Mouse (Mus musculus) 3T3-L1 (cell line): Measurements from ENCODE around the gene Crtap.
A peak's percentile ranks its signal among the peaks of the same experiment; 100 is the strongest.

ENCODE experiments used
- DNase-seq: peaks from one replicate; pipeline ENCODE4 v3.0.0-alpha.2; 2015; ENCODE audit warnings: low read depth, low spot score

Crtap gene

DNA sequence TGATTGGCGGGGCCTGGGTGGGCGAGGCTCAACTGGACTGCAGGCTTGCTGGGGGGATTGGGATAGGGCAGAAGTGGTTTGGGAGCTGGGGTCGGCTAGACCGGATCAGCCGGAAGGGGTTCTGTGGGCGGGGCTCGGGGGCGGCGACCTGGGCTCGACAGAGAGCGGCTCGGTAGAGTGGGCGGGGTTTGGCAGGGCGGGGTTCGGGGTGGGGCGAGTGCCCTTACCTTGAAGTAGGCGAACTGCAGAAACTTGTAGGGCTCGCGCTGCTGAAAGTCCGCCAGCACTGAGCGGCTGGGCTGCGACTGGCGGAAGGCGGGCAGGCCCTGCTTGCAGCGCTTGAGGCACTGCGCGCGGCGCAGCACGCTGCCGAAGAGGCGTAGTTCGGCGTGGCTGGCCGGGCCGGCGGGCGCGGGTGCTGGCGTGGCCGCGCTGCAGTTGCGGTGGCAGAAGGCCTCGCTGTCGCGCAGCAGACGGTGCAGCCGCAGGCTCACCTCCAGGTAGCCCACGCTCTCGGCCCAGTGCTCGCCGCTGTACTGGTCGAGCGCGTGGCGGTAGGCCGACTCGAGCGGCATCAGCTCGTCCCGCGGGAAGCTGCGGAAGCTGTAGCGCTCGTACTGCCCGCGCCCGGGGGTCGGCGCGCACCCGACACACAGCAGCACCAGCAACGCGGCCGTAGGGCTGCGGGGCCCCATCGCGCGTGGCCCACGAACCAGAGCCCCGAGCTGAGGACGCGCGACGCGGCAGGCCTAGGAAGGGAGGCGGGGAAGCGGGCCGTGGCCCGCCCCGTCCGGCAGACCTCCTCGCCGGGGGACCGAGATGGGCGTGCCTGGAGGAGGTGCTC is at the start of gene Crtap:
TSS of gene Crtap (minus strand) at position 771 of the 844 bp plus-strand sequence.
- peak; percentile 78 for DNase-seq

DNA sequence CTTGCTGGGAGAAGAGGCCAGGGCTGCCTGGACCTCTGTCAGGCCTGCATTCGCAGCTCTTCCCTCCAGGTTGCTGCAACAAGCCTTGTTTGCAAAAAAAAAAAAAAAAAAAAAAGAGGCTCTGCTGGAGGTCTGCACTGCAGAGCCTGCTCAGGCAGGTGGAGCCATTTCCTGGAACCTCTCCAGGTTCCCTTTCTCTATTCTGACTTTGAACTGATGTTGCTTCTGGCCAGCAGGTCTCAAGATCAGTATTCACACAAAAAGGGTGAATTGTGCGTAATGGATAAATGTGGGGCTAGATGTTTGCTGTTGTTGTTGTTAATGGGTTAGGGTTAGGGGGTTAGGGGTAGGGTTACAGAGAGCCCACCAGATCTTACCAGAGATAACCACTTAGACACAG is 45.2 kb upstream of the Crtap start:
- no peak for DNase-seq

DNA sequence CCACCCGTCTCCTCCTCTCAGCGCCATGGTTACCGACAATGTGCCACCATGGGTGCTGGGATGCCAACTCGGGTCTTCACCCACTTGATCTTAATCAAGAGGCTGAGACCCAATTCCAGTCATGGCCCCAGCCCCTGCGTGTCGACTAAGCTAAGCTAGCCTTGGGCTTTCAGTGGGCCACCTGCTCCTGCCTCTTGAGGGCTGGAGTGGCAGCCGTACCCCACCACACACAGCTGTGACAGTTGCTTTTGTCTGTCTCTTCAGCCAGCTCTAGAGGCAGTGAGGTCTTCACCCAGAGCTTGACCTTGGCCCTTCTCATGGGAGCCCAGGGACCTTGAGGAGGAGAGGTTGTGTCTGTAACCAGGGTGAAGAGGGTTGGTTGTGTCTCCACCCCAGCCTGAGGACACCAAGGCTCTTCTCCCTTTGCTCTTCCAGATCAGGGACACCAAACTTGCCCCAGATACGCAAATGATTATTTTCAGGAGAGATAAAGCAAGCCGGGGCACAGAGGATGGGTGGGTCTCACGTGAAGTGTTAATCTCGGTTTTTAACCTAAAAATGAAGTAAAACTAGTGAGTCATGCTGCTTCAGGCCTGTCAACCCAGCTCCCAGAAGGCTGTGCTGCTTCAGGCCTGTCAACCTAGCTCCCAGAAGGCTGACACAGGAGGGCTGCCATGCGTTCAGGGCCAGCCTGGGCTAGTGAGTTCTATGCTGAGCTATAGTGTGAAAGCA is 37.8 kb upstream of the Crtap start:
- DNase-seq: no peak

DNA sequence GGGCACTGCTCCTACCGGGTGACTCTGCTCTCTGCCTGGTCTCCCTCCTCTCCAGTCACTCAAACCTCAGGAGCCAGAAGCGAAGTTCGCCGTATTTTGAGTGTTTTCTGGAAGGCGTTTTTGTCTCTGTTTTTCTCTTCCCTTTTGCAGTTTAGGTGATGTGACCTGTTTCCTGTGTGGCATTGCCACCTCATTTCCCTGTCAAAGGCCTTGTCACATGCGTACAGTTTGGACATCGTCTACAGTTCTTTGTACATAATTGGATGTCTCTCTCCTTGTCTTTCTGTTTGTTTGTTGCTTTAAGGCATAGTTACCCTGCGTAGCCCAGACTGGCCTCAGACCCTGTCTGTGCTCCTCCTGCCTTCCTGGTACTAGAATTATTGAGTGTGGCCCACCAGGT is 37.0 kb upstream of the Crtap start:
- DNase-seq: no peak

DNA sequence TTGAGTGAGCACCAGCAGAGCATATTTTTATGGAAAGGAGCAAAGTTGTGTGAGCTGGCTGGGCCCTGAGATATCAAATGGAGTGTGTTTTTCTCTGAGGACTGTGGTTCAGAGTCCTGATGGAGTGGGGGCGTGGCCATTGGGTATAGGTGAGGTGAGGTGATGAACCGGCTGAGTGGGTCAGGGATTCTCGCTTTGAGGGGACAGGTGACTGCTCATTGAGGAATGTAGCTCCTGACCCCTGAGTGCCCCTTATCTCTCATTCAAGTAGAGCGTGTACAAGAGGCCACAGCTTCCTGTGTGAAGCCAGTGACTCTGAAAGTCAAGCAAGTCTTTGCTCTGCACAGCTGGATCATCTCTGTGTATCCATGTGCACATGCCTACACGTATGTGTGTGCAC is 35.7 kb upstream of the Crtap start:
- no peak for DNase-seq

DNA sequence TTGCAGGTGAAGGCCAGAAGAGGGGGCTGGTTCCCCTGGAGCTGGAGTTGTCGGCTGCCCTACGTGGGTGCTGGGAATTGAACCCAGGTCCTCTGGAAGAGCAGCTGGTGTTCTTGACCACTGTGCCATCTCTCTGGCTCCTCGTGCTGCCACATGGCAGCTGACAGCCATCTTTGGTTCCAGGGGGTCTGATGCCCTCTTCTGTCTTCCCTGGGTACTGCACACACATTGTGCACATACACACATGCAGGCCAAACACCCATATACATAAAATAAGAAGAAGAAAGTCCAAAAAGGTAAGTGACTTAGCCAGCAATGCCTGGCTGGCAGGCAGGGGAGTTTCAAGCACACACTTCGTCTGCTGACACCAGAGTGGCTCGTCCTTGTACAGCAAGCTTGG is 35.1 kb upstream of the Crtap start:
- DNase-seq: no peak

DNA sequence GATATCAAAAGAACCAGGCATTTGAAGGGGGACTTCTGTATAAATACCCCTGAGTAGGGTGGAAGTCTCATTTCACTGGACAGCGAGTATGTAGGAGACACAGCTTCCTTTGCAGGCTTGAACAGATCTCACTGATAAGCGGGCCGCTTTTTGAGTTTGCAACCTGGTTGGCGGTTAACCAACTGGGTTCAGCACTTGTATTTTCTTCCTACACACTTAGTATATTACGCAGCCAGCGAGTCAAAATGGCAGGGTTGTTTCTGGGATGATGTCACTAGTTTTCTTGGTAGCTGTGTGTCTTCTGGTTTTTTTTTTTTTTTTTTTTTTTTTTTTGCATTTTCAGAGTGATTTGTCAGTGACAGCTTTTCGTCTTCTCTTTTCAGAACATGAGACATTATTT is 31.3 kb upstream of the Crtap start:
- DNase-seq: no peak

DNA sequence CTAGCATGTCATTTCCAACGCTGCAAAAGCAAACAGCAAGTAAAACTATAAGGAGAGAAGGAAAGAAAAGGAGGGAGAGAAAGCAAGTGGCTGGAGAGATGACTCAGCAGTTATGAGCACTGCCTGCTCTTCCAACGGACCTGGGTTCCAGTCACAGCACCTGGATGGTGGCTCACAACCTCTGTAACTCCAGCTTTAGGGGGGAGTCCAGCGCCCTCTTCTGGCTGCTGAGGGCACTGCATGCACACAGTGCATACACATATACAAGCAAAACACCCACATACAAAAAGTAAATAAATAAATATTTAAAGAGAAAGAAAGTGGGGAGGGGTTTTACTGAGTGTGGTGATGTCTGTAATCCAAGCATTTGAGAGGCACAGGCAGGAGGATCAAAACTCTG is 30.6 kb upstream of the Crtap start:
- DNase-seq: no peak

DNA sequence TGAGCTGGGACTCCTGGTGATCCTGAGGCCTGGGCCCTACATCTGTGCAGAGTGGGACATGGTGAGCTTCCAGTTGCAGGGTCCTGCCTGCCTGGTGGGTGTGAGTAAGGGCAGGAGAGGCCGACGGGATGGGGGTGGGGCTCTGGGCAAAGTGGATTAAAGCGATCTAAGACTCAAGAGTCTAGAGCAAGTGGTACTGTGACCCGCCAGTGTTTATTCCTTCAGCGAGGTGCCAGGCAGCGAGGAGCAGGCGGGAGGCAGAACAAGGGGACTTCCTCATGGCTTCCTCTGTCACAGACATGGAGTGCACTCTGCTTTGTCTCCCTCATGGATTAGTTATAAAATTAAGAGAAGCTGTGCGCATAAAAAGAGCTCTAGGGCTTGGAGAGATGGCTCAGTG is 30.0 kb upstream of the Crtap start:
- no peak for DNase-seq

DNA sequence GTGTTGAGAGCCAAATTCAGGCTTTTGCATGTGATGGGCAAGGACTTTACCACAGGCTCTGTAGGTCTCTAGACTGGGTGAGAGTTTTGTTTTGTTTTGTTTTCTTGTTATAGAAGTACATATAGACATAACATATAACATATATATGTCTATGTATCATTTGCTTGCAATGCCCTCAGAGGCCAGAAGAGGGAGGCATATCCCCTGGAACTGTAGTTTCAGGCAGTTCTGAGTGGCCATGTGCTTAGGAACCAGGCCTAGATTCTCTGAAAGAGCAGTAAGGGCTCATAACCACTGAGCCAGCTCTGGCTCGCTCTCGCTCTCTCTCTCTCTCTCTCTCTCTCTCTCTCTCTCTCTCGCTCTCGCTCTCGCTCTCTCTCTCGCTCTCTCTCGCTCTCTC is 27.7 kb upstream of the Crtap start:
- peak; percentile 70 for DNase-seq

DNA sequence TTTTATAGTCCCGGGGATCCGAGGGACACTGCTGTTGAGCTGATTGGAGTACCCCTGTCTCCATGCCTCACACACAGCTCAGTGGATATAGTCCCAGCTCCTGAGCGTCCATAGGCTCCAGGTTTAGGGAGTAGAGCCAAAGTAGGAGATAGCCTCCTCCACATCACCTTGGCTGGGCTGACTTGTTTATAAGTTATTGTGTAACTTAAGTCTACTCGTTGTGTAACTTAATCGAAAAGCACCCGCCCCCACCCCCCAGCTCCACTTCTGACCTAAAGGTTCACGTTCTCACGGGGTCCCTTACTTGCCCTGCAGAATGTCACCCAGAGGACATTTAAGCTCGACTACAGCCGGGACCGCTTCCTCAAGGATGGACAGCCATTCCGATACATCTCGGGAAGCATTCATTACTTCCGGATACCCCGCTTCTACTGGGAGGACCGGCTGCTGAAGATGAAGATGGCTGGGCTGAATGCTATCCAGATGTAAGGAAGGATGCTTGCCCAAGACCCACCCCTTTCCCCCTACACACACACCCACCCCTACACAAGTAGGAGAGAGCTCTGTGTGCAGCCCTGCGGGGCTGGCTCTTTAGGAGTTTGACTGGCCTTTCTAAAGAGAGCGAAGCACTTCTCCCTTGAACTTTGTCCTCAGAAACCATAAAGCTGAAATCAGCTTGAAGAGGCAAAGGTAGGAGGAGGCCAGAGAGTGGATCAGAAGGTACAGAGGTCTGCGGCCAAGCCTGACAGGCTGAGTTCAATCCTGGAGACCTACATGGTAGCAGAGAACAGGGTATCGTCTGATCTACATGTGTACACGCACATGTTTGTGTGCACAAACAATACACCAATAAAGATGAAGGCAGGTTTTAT is 26.4 kb upstream of the Crtap start:
- DNase-seq: no peak

DNA sequence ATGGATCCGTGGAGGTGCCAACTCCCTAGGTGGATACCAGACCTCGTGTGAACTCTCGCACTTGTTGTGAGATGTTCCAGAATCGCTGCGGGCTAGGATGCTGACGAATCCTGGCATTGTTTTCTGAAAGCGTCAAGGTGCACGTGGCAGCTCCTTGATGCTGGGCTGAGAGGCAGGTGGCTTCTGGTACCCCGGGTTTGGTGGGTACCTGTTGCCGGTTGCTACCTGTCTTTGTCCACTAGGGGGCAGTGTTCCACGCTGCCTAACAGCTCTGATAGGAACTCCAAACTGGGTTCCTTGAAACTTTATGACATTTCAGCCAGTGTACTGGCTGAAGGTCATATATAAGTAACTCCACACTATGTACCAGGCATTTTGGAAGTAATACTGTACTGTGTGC is 25.2 kb upstream of the Crtap start:
- DNase-seq: peak; percentile 66

DNA sequence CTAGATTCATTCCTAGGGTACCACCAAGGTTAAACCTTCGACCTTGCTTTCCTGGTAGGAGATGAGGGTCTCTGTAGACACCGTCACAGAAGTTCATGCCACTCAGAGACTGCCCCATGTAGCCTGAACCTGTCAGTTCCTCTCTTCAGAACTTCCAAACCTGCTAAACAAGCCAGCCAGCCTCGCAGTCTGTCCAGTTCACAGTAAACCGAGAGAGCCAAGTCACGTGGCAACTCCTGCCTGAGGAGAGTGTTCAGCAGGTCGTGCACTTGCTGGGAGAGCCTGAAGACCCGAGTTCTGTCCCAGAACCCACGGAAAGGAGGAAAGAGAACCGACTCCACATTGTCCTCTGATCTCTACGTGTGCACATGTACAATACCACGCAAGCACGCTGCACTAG is 23.4 kb upstream of the Crtap start:
- DNase-seq: no peak

DNA sequence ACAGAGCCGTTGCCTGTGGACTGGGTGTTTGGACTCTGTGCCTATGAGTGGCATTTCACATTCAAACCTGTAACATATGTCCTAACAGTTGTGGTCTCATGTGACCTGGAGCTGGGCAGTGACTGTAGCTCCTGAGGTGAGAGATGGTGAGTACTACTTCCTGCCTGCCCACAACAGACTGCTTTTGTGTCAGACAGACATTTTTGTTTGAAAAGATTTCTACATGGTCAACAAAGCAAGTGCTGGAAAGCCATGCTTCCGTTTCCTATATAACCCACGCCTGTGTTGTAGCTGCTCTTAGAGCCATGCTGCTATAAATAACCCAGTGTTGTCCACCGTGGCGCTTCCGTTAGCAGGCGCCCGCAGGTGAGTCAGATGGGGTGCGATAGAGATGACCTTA is 21.9 kb upstream of the Crtap start:
- no peak for DNase-seq

DNA sequence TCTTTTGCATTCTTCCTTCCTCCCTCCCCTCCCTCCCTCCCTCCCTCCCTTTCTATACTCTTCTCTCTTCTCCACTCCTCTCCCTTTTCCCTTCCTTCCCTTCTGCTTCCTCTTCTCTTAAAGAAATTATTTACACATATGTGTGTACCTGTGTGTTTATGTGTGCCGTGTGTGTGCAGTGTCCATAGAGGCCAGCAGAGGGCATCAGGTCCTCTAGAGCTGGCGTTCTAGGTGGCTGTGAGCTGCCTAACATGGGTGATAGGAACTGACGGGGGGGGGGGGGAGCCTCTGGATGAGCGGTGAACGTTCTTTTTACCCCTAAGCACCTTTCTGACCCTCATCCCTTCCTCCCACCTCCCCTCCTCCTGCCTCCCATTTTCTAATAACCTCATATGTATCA is 20.8 kb upstream of the Crtap start:
- DNase-seq: no peak

DNA sequence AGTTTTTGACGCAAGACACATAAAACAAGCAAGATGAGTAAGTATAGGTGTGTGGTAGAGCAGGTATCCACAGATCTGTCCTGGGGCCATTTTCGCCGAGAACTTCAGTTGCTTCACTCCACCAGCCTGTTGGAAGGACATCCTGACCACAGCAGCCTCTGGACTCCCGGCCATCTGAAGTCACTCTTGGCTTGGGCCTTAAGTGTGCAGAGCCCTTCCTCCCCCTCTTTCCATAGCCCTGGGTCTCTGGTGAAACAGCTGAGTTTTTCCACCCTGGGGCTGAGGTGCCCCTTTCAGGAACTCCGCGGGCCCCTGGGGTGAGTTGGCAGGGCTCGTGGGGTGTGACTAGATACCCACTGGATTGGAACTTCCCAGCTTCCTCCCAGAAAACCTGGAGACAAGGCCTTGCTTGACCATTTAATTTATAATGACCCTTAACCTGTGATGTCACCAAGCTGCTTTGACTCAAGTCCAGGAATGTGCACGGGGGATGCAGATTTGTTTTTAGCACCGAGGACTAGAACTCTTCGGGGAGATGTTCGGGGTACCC is 19.9 kb upstream of the Crtap start:
- DNase-seq: no peak

DNA sequence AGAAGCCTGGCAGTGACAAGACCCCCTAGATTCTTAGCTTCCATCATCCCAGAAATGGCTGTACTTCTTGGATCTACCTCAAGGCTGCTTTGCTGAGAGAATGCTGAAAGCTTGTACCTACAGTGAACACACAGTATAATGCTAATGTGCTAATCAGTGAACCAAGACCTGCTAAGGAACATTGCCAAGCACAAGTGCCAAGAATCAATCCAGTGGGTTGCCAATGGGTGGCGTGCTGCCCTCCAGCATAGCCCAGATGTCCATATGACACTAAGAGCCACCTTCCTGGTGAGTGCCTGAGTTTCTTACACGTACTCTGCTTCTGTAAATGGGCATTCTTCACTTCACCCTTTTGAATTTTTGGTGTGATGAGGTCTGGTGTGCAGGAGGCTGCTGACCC is 17.2 kb upstream of the Crtap start:
- DNase-seq: no peak

DNA sequence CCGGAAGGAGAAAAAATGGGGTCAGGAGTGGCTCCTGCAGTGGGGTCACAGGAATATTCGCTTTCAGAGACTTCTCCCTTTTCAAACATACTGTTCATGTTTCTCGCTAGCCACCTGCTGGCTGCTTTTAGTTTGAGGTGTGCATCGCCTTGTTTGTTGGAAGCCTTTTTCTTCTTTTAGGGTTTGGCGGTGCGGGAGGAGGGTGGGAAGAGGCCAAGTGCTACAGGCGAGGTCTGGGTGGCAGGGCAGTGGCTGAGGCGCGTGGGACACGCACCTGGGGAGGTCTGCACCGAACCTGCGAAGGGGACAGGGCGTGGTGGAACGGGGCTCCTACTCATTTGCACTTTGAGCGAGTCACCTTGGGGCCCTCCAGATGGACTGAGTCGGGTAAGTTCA is 11.2 kb upstream of the Crtap start:
- DNase-seq: peak; percentile 71

DNA sequence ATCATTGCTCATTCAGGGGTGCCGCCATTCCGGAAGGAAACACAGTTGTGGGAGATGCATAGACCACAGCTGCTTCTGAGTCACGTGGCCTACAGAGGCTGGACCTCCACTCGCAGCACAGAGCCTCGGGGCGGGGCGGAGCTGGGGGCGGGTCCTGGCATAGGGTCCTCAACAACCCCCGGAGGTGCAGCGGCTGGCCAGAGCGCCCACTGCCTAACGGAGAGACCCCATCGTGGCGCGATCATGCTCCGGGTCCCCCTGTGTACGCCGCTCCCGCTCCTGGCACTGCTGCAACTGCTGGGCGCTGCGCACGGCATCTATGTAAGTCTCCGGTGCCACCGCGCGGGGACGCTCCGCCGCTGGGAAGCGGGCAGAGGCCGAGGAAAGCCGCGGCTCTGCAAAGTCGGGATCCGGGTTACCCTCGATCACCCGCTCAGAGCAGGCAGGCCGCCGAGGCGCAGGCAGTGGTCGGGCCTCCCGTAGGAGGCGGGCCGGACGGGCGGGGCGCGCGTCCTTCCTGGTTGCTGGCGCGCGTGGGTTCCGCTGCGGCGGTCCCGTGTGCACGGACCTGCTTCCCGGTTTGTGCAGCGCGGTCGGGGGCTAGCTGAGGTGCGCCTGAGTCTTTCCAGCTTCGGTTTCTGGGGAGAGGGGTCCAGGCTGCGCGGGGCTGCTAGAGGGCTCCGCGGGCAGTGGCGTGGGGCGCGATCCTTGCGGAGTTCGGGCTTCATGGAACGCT is 10.6 kb upstream of the Crtap start, which contains the start of the genes Glb1 and Tmppe:
TSS of gene Glb1 (plus strand) at position 128 of the 736 bp plus-strand sequence.
TSS of gene Tmppe (plus strand) at position 157 of the 736 bp plus-strand sequence.
- DNase-seq: peak; percentile 87

DNA sequence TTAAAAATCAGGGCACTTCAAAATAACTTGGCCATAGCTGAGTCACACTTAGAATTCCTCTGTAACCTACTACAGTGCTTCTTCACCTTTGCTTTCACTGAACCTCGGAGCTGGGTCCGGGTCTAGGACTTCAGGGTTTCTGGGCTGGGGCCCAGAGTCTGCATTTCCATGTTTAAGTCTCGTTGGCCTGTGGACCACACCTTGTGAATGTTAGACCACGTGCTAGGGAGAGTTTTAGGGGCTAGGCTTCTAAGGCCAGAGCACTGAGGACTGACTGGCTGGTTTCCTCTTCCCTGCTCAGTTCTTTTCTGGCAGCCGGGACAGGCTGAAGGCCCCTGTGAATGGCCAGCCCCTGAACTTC is 10.1 kb upstream of the Crtap start:
- no peak for DNase-seq

DNA sequence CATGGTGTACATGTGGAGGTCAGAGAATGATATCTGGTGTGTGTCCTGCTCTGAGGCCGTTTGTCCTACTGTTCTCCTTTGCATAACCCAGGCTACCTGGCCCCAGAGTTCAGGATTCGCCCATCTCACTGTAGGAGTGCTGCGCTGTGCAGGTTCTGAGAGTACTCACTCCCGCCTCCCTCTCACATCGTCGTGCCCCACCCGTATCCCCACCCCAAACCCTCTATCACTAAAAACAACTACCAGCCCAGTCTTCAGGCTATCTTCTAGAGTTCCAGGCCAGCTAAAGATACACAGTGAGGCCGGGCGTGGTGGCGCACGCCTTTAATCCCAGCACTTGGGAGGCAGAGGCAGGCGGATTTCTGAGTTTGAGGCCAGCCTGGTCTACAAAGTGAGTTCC is 9.2 kb upstream of the Crtap start:
- no peak for DNase-seq
